ENCODE assay signal across 14 mouse cellular contexts in the genomic region with DNA sequence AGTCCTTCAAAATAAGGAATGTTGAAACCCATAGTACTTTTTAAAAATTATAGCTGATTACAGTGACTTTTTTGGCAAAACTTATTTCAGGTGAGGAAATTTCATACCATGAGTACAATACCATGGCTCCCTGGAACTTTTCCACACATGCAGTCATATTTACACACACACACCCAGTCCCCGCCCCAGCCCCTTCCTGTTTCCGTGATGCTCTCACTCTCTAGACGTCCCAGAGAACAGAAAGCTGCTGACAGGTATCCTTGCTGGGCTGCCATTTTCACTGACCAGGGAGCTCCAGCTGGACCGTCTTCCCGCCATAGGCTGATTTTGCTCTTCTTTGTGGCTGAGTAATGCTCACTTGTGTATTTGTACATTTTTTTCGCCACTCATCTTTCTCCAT.
"Had no signal": no experiment of that assay in that cellular context is flagged by ENCODE, and none has a peak within 500 bp of the region (broad histone marks: within the 10 kb centered on the region; RNA-seq: fewer than 3 reads in every experiment).

No protein-coding gene starts in this region.

- ATAC-seq: liver, embryonic 12.5 days; midbrain, embryonic 13.5 days; midbrain, embryonic 15.5 days had no signal

- H3K4me2 ChIP-seq: liver, embryonic 12.5 days; lung, embryonic 15.5 days; midbrain, embryonic 11.5 days; midbrain, embryonic 13.5 days; midbrain, embryonic 15.5 days; neural tube, embryonic 12.5 days; stomach, embryonic 15.5 days had no signal

- H3K4me1 ChIP-seq: lung, embryonic 15.5 days; megakaryocyte, embryonic 14.5 days; midbrain, embryonic 13.5 days; midbrain, embryonic 15.5 days; neural tube, embryonic 12.5 days; stomach, embryonic 15.5 days had no signal

- H3K9me3 ChIP-seq: liver, embryonic 12.5 days; lung, embryonic 15.5 days; megakaryocyte, embryonic 14.5 days; midbrain, embryonic 13.5 days; midbrain, embryonic 15.5 days; neural tube, embryonic 12.5 days; stomach, embryonic 15.5 days had no signal

- H3K27ac ChIP-seq: liver, embryonic 12.5 days; liver, embryonic 14.5 days; lung, embryonic 15.5 days; macrophage; midbrain, embryonic 13.5 days; midbrain, embryonic 15.5 days; neural tube, embryonic 12.5 days; stomach, embryonic 15.5 days had no signal

- H3K4me3 ChIP-seq: liver, embryonic 12.5 days; lung, embryonic 15.5 days; megakaryocyte, embryonic 14.5 days; midbrain, embryonic 13.5 days; midbrain, embryonic 15.5 days; neural tube, embryonic 12.5 days; stomach, embryonic 15.5 days had no signal

- H3K9ac ChIP-seq: liver, embryonic 12.5 days; liver, embryonic 14.5 days; lung, embryonic 15.5 days; midbrain, embryonic 13.5 days; midbrain, embryonic 15.5 days; neural tube, embryonic 12.5 days; stomach, embryonic 15.5 days had no signal

- H3K27me3 ChIP-seq: liver, embryonic 12.5 days; lung, embryonic 15.5 days; megakaryocyte, embryonic 14.5 days; midbrain, embryonic 13.5 days; midbrain, embryonic 15.5 days; neural tube, embryonic 12.5 days; stomach, embryonic 15.5 days had no signal

- DNase-seq: right cerebral cortex, postnatal 14 days; thymus, adult 18-20 months; thymus, postnatal 14 days; thymus, postnatal 36 days had no signal

- H3K36me3 ChIP-seq: midbrain, embryonic 13.5 days; midbrain, embryonic 15.5 days had no signal
